Mouse (Mus musculus) small intestine, adult 2 months (tissue): ENCODE measurements around the gene Anks1.

Experiments
- CTCF ChIP-seq: fragments of 200-500 bp; IDR thresholded peaks from 2 replicates; pipeline ENCODE4 v1.5.1; 2012; ENCODE audit warnings: low read depth, mild to moderate bottlenecking, control low read depth, inconsistent platforms, low read length, moderate library complexity, mixed read lengths; ENCODE audit not compliant: insufficient replicate concordance, insufficient read length; ENCODE audit errors: extremely low read depth
- POLR2A ChIP-seq: fragments of 200-500 bp; IDR thresholded peaks from 2 replicates; pipeline ENCODE4 v1.6.1; 2012; ENCODE audit warnings: low read depth, mild to moderate bottlenecking, control low read depth, inconsistent platforms, low read length, moderate library complexity

- TF ChIP-seq CTCF, result no peak
- no peak for TF ChIP-seq POLR2A
Observed at GRCm38 (mm10) chr17:27916366-27916765, 7.3 kb downstream of the Anks1 start.
